Mouse (Mus musculus): ENCODE results near the gene Mknk2. TPM values are rescaled to one million over a fixed set of nuclear protein-coding genes. Genes with fewer than 3 reads are reported as not detected.
A peak's percentile ranks its signal among the peaks of the same experiment; 100 is the strongest.

The Mknk2 gene
- polyA plus RNA-seq, 1 experiment: not detected

DNA sequence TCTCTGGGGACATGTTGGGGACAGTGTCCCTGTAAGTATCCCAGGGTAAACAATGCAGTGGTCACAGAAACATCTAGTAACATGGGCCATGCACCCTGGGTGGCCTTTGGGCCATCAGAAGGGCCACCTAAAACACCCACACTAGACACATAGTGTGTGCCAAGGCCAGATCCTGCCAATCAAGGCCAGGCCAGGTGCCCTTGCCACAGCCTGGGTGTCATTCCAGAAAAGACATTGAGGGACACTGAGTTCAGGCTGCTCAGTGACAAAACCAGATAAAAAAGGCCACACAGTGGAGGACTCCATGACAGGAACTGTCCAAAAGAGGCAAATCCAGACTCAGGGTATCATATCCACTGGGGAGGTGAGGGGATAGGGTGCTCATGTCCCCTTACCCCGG is 5.7 kb upstream of the Mknk2 start:
- H3K4me3 ChIP-seq (ENCODE audit: insufficient read depth, low read depth, low read length): no peak overlapping the region
- WGBS: 79% methylated on average over 1 of the region's 1 CpGs

DNA sequence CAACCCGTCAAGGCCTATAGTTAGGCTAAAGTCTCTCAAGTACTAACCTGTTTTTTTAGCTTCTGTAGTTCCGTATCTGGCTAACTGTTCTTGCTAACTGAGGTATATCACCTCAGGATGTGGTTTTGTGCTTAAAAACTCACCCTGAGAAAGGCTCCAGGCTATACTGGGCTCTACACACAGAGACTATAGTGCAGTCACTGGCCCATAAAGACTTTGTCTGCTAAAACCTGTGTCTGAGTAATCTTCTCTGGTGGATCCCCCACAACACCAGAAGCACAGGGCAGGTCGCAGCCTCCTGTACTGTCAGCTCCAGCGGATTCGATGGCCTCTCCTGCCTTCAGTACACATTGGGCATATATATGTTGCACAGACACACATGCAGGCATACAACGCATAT is 4.1 kb upstream of the Mknk2 start:
- Histone ChIP-seq H3K4me3 (ENCODE audit: insufficient read depth, low read depth, low read length) (no peak overlapping the region), H3K4me1 (ENCODE audit: control insufficient read depth, insufficient read depth, low read length) (peaks cover 23% of the 10 kb centered on the region), H3K27ac (ENCODE audit: insufficient read depth, low read depth, low read length) (no peak overlapping the region)
- 94% methylated on average over 6 of the region's 6 CpGs for WGBS
- no peak for TF ChIP-seq CTCF (IDR thresholded peaks at IDR 0.05; ENCODE audit: insufficient read depth, low read depth, low read length)
- TF ChIP-seq POLR2A (IDR thresholded peaks at IDR 0.05; ENCODE audit: insufficient read depth, low read depth, low read length): no peak

More for the DNA sequence above, 5.7 kb upstream of the Mknk2 start:
- no peak overlapping the region for H3K27ac ChIP-seq (ENCODE audit: insufficient read depth, low read depth, low read length)
- peaks cover 12% of the 10 kb centered on the region for H3K4me1 ChIP-seq (ENCODE audit: control insufficient read depth, insufficient read depth, low read length)
- TF ChIP-seq POLR2A (IDR thresholded peaks at IDR 0.05; ENCODE audit: insufficient read depth, low read depth, low read length) (no peak), CTCF (IDR thresholded peaks at IDR 0.05; ENCODE audit: insufficient read depth, low read depth, low read length) (no peak)

DNA sequence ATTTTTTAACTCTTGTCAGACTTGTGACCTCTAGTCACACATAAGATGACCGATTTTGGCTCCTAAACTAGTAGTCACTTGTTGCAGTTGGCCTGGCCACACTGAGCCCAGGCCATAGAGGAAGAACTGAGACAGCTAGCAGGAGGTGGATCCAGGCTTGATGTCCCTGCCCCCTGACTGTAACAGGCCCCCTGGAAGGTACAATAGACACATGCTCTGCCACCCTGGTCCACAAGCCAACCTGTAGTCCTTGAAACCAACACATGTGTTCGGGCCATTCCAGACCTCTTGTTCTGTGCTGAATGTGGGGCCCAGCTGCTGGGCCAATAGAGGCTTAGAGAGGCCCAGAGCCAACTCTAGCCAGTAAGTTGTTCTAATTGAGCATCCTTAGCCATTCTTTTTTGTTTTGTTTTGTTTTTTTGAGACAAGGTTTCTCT is 2.4 kb upstream of the Mknk2 start:
- 80% methylated on average over 2 of the region's 2 CpGs for WGBS
- no peak overlapping the region for H3K4me3 ChIP-seq (ENCODE audit: insufficient read depth, low read depth, low read length)
- H3K4me1 ChIP-seq (ENCODE audit: control insufficient read depth, insufficient read depth, low read length): peaks cover 27% of the 10 kb centered on the region
- H3K27ac ChIP-seq (ENCODE audit: insufficient read depth, low read depth, low read length): no peak overlapping the region
- TF ChIP-seq CTCF (IDR thresholded peaks at IDR 0.05; ENCODE audit: insufficient read depth, low read depth, low read length) (no peak), POLR2A (IDR thresholded peaks at IDR 0.05; ENCODE audit: insufficient read depth, low read depth, low read length) (no peak)

DNA sequence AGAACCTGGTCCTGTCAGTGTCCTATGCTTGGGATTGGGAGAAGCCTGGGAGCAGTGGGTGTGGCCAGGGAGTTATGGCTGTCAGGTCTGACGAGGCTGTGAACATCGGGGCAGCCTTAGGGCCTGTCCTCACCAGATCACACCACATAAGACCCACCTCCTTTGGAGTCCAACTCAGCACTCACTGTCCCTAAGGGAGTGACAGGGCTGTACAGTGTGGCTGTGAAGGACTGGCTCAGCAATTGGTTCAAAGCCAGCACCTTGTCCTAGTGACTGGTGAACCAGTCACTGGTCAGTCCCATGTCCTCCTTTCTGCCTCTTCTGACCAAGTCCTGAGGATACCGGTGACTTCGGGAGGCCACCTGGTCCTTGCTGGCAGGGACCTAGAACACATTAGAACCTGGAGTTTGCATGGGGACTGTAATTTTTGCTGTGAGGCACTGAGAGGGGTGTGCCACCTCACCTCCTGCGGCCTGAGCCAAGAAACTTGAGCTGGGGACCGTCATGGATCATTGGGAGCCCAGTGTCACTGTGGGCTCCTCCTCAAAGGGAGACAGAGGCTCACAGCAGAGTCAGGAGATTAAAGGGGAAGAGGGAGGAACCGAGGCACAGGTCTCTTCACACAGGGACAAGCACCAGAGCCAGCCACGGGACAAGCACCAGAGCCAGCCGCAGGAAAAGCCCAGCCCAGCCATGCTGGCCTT is 1.8 kb upstream of the Mknk2 start:
- 64% methylated on average over 9 of the region's 9 CpGs for WGBS
- no peak overlapping the region for H3K27ac ChIP-seq (ENCODE audit: insufficient read depth, low read depth, low read length)
- H3K4me1 ChIP-seq (ENCODE audit: control insufficient read depth, insufficient read depth, low read length): peaks cover 31% of the 10 kb centered on the region
- no peak for TF ChIP-seq POLR2A (IDR thresholded peaks at IDR 0.05; ENCODE audit: insufficient read depth, low read depth, low read length)
- TF ChIP-seq CTCF (IDR thresholded peaks at IDR 0.05; ENCODE audit: insufficient read depth, low read depth, low read length): no peak
- no peak overlapping the region for H3K4me3 ChIP-seq (ENCODE audit: insufficient read depth, low read depth, low read length)

DNA sequence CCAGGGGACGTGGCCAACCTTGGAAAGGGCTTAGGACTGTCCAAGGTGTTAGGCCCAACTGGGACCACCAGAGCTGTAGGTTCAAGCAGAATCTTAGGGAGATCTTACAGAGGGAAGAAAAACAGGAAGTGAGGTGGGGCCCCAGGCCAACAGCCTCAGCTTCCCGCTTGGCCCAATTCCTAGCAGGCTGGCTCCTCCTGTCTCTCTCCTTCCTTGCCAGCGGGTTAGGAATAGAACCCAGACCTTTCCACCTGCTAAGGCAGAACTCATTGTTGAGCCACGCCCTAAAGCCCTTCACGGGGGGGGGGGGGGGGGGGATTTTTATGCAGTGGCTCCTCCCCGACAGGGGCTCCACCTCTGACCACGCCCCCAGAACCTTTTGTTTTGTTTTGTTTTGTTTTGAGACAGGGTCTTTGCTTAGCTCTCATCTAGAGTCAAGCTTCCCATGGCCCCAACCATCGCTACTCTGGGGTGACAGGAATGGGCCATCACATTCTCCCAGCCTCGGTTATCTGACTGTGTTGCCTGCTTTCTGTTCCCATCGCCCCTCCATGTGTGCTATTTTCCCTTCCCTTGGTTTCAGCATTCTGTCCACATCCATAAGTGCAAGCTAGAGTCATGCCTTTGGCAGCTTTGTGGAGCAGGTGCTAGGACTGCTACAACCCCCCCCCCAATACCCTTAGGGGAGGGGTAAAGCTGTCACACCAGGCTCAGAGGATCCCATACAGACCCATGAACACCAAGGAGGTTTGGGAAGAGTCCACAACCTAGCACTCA is 877 bp upstream of the Mknk2 start:
- Histone ChIP-seq H3K4me3 (ENCODE audit: insufficient read depth, low read depth, low read length) (no peak overlapping the region), H3K4me1 (ENCODE audit: control insufficient read depth, insufficient read depth, low read length) (peaks cover 40% of the 10 kb centered on the region), H3K27ac (ENCODE audit: insufficient read depth, low read depth, low read length) (peak overlapping the region; percentile 98)
- TF ChIP-seq POLR2A (IDR thresholded peaks at IDR 0.05; ENCODE audit: insufficient read depth, low read depth, low read length): no peak
- no peak for TF ChIP-seq CTCF (IDR thresholded peaks at IDR 0.05; ENCODE audit: insufficient read depth, low read depth, low read length)
- WGBS: 44% methylated on average over 10 of the region's 10 CpGs

GRCm38 (mm10) chr10:80677128-80677875 is 610 bp downstream of the Mknk2 start:
- TF ChIP-seq CTCF (IDR thresholded peaks at IDR 0.05; ENCODE audit: insufficient read depth, low read depth, low read length) (no peak), POLR2A (IDR thresholded peaks at IDR 0.05; ENCODE audit: insufficient read depth, low read depth, low read length) (no peak)
- 22% methylated on average over 9 of the region's 9 CpGs for WGBS
- H3K4me3 ChIP-seq (ENCODE audit: insufficient read depth, low read depth, low read length): peak overlapping the region; percentile 56
- H3K27ac ChIP-seq (ENCODE audit: insufficient read depth, low read depth, low read length): peak overlapping the region; percentile 98
- peaks cover 50% of the 10 kb centered on the region for H3K4me1 ChIP-seq (ENCODE audit: control insufficient read depth, insufficient read depth, low read length)

- under 1% methylated on average over 78 of the region's 78 CpGs for WGBS
- Histone ChIP-seq H3K27ac (ENCODE audit: insufficient read depth, low read depth, low read length) (peak overlapping the region; percentile 98), H3K4me3 (ENCODE audit: insufficient read depth, low read depth, low read length) (peak overlapping the region; percentile 72), H3K4me1 (ENCODE audit: control insufficient read depth, insufficient read depth, low read length) (peaks cover 55% of the 10 kb centered on the region)
- TF ChIP-seq POLR2A (IDR thresholded peaks at IDR 0.05; ENCODE audit: insufficient read depth, low read depth, low read length) (peak; percentile 98), CTCF (IDR thresholded peaks at IDR 0.05; ENCODE audit: insufficient read depth, low read depth, low read length) (no peak)
Measured at GRCm38 (mm10) chr10:80676198-80676928, 1.5 kb downstream of the Mknk2 start.

GRCm38 (mm10) chr10:80675405-80676197 is 2.3 kb downstream of the Mknk2 start:
- no peak for TF ChIP-seq CTCF (IDR thresholded peaks at IDR 0.05; ENCODE audit: insufficient read depth, low read depth, low read length)
- TF ChIP-seq POLR2A (IDR thresholded peaks at IDR 0.05; ENCODE audit: insufficient read depth, low read depth, low read length): no peak
- peak overlapping the region; percentile 72 for H3K4me3 ChIP-seq (ENCODE audit: insufficient read depth, low read depth, low read length)
- under 1% methylated on average over 54 of the region's 54 CpGs for WGBS
- peaks cover 55% of the 10 kb centered on the region for H3K4me1 ChIP-seq (ENCODE audit: control insufficient read depth, insufficient read depth, low read length)
- H3K27ac ChIP-seq (ENCODE audit: insufficient read depth, low read depth, low read length): peak overlapping the region; percentile 53

Data from olfactory bulb, adult 2 months (tissue).